Mouse (Mus musculus) embryonic fibroblast, embryonic 13.5 days (primary cell): ENCODE results near the gene Gpr137.
A peak's percentile ranks its signal among the peaks of the same experiment; 100 is the strongest.

Experiments used
- CTCF ChIP-seq: IDR thresholded peaks from 2 replicates; pipeline ENCODE4 v1.5.1; 2011; ENCODE audit warnings: mild to moderate bottlenecking, control low read depth, low read length, moderate library complexity, borderline replicate concordance; ENCODE audit not compliant: insufficient read depth
- POLR2A ChIP-seq: IDR thresholded peaks from 2 replicates; pipeline ENCODE4 v1.6.1; 2011; ENCODE audit warnings: low read depth, mild to moderate bottlenecking, control low read depth, low read length, moderate library complexity

DNA sequence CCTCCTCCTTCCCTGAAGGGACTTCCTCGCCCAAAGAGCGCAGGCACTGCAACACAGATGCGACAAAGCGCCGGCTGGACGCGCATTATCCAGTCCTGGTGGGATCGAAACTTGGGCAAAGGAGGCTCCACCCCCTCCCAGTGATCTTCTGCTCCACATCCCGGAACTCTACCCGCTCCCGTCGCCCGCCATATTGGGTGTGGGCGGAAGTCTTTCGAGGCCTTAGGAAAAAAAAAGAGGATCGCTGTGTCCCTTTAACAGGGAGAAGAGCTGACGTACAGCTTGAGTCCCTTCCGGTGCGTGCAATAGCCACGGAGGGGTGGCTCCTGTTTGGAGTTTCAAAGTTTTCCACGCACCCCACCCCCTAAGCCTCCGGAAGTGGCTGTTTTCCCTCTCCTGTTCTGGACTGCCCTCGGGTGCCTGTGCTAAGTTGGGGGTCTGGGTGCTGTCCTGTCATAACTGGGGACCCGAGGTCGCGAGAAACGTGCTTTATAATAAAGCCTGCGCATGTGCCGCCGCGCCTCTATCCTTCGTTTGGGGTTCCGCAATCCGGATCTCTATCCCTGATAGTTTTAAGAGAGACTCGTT is 9.2 kb upstream of the Gpr137 start:
- no peak for TF ChIP-seq CTCF
- TF ChIP-seq POLR2A, result peak; percentile 96
